Mouse (Mus musculus): Measurements from ENCODE around the gene Cyp21a1. TPM values are rescaled to one million over a fixed set of nuclear protein-coding genes. Genes with fewer than 3 reads are reported as not detected.

Gene Cyp21a1
- total RNA-seq, 2 experiments from 2014 or later = 0.21 TPM; not detected in 1

Small RNA genes within 50 kb of the gene (microRNA-seq; reads per million reads assigned to microRNA genes)
- gene Gm27471 (0 reads per million in 2 experiments), gene Mir6970 (0 reads per million in 2 experiments), gene Mir6971 (0.50 to 0.96 reads per million in 2 experiments)

Other genes with a start within 250 kb of the Cyp21a1 start
- gene Notch4, start 240.3 kb downstream of the Cyp21a1 start, total RNA-seq (2021) = 10 to 100 TPM; 15.7 to 27.3 TPM
- gene Gpsm3, start 214.8 kb downstream of the Cyp21a1 start, total RNA-seq (2021) = 1 to 10 TPM; 3.1 to 3.6 TPM
- 10 to 100 TPM; 17.3 to 17.9 TPM for gene Pbx2, start 213.3 kb downstream of the Cyp21a1 start, total RNA-seq (2021)
- under 1 TPM; 0.44 to 0.55 TPM for gene Ager, start 206.7 kb downstream of the Cyp21a1 start, total RNA-seq (2021)
- gene Rnf5, start 200.9 kb downstream of the Cyp21a1 start, total RNA-seq (2021) = 10 to 100 TPM; 17.1 to 18.6 TPM
- 10 to 100 TPM; 38.8 to 39.1 TPM for gene Agpat1, start 200.3 kb downstream of the Cyp21a1 start, total RNA-seq (2021)
- gene Egfl8, start 188.6 kb downstream of the Cyp21a1 start, total RNA-seq (2021) = 10 to 100 TPM in 1 of 2 experiments, 1 to 10 TPM in 1; 5.4 to 11.1 TPM
- gene Ppt2, start 176.1 kb downstream of the Cyp21a1 start, total RNA-seq (2021) = 10 to 100 TPM; 35.7 to 38.9 TPM
- gene Prrt1, start 175.0 kb downstream of the Cyp21a1 start, total RNA-seq (2021) = under 1 TPM; 0.27 to 0.47 TPM
- gene Fkbpl, start 159.8 kb downstream of the Cyp21a1 start, total RNA-seq (2021) = 1 to 10 TPM; 4.6 to 6.4 TPM
- 10 to 100 TPM in 1 of 2 experiments, 1 to 10 TPM in 1; 8.9 to 11.0 TPM for gene Atf6b, start 157.4 kb downstream of the Cyp21a1 start, total RNA-seq (2021)
- gene Tnxb, start 134.0 kb downstream of the Cyp21a1 start, total RNA-seq (2021) = 10 to 100 TPM; 69.8 to 85.6 TPM
- 1 to 10 TPM in 1 of 2 experiments, under 1 TPM in 1; 0.93 to 1.8 TPM for gene C4b, start 60.7 kb downstream of the Cyp21a1 start, total RNA-seq (2021)
- gene Stk19, start 32.4 kb upstream of the Cyp21a1 start, total RNA-seq (2021) = 1 to 10 TPM; 6.8 to 7.2 TPM
- gene Dxo, start 32.5 kb upstream of the Cyp21a1 start, total RNA-seq (2021) = 10 to 100 TPM in 1 of 2 experiments, 1 to 10 TPM in 1; 9.3 to 13.0 TPM
- 10 to 100 TPM; 17.4 to 17.8 TPM for gene Skiv2l, start 45.6 kb upstream of the Cyp21a1 start, total RNA-seq (2021)
- gene Nelfe, start 45.8 kb upstream of the Cyp21a1 start, total RNA-seq (2021) = 10 to 100 TPM in 1 of 2 experiments, 1 to 10 TPM in 1; 9.7 to 13.4 TPM
- 1 to 10 TPM in 1 of 2 experiments, under 1 TPM in 1; 0.75 to 1.9 TPM for gene Cfb, start 58.0 kb upstream of the Cyp21a1 start, total RNA-seq (2021)
- gene Zbtb12, start 74.9 kb upstream of the Cyp21a1 start, total RNA-seq (2021) = 1 to 10 TPM; 3.4 to 5.1 TPM
- not detected for gene Gm20547, start 77.5 kb upstream of the Cyp21a1 start, total RNA-seq (2021)
- gene C2, start 93.7 kb upstream of the Cyp21a1 start, total RNA-seq (2021) = 1 to 10 TPM; 1.8 to 3.1 TPM
- gene Ehmt2, start 93.9 kb upstream of the Cyp21a1 start, total RNA-seq (2021) = 10 to 100 TPM; 29.4 to 32.2 TPM
- under 1 TPM in 1 of 2 experiments, not detected in 1; 0.09 TPM for gene Slc44a4, start 109.9 kb upstream of the Cyp21a1 start, total RNA-seq (2021)
- 1 to 10 TPM; 8.0 to 8.3 TPM for gene Neu1, start 126.7 kb upstream of the Cyp21a1 start, total RNA-seq (2021)
- gene Hspa1b, start 154.7 kb upstream of the Cyp21a1 start, total RNA-seq (2021) = 1 to 10 TPM; 2.6 to 5.9 TPM
- not detected for gene Gm20481, start 165.4 kb upstream of the Cyp21a1 start, total RNA-seq (2021)
- gene Hspa1a, start 167.6 kb upstream of the Cyp21a1 start, total RNA-seq (2021) = 1 to 10 TPM; 3.8 to 6.8 TPM
- 10 to 100 TPM; 11.6 to 14.8 TPM for gene Hspa1l, start 168.1 kb upstream of the Cyp21a1 start, total RNA-seq (2021)
- 10 to 100 TPM; 19.5 to 20.1 TPM for gene Lsm2, start 177.3 kb upstream of the Cyp21a1 start, total RNA-seq (2021)
- 10 to 100 TPM; 26.8 to 29.2 TPM for gene Vars, start 196.4 kb upstream of the Cyp21a1 start, total RNA-seq (2021)
- gene Vwa7, start 212.0 kb upstream of the Cyp21a1 start, total RNA-seq (2021) = 1 to 10 TPM; 3.7 to 3.9 TPM
- 1 to 10 TPM in 1 of 2 experiments, under 1 TPM in 1; 0.38 to 1.5 TPM for gene Sapcd1, start 223.5 kb upstream of the Cyp21a1 start, total RNA-seq (2021)
- gene Msh5, start 242.2 kb upstream of the Cyp21a1 start, total RNA-seq (2021) = under 1 TPM; 0.84 to 0.94 TPM
- 10 to 100 TPM; 28.3 to 32.5 TPM for gene Clic1, start 245.4 kb upstream of the Cyp21a1 start, total RNA-seq (2021)

Data from gastrocnemius, postnatal 14 days (tissue).